Mouse (Mus musculus): ENCODE results near the gene Ptk7.

Ptk7 gene

DNA sequence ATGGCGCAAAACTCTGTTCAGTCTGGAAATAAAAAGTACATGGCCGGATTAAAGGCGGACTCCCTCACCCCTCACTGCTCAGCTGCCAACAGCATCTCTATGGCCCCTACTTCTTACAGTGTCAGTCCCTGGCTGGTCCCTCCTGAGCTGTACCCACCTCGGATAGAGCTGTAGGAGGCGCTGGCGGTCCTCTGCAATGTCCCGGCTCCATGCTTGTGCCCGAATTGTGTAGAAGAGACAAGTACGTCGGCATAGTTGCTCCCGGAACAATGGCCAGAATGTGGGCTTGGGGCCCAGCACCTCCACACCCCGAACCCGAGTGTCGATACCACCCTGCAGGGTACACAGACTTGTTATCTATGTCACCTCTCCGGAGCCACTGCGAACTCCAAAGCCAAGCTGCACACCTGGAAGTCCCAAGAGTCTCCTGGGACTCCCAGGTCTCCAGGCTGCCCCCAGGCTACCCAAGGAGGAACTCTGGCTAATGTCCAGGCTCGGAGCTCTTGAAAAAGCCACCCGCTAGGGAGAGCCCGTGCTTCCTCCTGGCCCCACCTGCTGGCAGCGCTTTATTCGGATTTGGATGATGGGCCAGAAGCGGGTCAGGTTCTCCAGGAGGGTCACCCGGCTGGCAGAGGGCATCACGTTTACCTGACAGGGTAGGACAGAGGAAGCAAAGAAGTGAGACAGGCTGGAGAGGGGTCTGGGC is 107.2 kb downstream of the Ptk7 start:
- DNase-seq (ENCODE audit: low read depth, low spot score), result no peak

DNA sequence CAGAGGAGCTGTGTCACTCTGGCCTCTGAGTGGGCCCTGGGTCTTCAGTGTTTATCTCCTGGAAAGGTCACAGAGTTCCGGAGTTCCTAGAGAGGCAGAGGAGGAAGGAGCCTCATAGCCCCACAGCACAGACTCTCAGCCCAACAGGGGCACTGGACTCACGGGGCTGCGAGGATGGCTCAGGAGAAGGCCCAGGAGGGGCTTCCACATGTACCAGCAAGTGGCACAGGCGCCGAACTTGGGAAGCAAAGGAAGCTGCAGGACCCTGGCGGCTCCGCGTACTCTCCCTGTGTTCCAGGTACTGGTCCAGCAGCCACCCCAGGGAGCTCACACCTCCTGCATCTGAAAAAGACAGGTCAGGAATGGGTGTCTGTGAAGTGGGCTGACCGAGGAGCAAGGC is 108.1 kb downstream of the Ptk7 start:
- DNase-seq (ENCODE audit: low read depth, low spot score), result no peak

DNA sequence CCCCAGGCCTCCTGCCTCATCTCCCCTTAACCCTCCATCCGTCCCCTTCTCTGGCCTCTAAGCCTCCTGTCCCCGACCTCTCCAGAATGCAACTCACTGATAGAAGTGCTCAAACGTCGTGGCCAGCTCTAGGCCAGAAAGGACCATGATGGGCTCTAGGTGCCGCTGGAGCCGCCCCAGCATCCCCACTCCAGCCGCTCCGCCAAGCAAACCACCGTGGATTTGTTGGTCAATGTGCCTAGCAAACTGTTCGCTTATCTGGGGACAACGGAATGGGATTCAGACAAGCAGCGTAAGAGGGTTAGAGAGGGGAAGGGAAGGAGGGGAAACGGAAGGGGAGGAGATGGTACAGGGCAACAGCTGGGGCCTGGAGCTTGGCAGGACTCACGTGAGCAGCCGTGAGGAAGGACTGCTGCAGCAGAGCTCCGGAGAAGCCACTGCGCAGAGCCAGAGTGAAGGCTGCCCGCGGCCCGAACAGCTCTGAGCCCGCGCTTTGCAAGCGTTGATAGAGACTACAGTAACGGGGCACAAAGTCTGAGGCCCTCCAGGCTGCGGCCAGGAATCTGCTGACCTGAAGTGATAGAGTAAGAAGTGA is 108.8 kb downstream of the Ptk7 start:
- DNase-seq (ENCODE audit: low read depth, low spot score), result no peak

DNA sequence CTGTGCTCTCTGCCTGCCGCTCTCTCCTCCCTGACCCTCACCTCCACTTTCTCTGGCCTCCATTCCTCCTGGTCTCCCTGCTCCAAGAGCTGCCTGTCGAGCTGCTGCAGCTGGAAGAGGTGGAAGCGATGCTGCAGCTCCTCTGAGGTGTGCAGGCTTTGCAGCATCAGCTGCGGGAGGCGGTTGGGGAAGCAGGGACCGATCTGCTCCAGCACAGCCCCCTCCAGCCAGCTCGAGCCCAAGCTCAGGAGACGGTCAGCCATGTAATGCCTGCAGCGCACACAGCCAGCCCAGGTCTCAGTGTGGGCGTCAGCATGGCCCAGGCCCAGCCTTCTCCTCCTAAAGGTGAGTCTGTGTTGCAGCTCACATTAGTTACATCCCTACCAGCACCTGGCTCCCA is 109.3 kb downstream of the Ptk7 start:
- DNase-seq (ENCODE audit: low read depth, low spot score), result no peak

Data from embryo, embryonic 11.5 days (tissue).